Mouse (Mus musculus) ES-CJ7 (cell line): ENCODE results near the gene Dpf3.
A peak's percentile ranks its signal among the peaks of the same experiment; 100 is the strongest.

Experiments used
- DNase-seq: peaks from one replicate; pipeline ENCODE4 v3.0.0; 2011; ENCODE audit warnings: low read depth, low spot score

Dpf3 gene

GRCm38 (mm10) chr12:83340960-83341359 is 146.6 kb downstream of the Dpf3 start:
- DNase-seq, result no peak

DNA sequence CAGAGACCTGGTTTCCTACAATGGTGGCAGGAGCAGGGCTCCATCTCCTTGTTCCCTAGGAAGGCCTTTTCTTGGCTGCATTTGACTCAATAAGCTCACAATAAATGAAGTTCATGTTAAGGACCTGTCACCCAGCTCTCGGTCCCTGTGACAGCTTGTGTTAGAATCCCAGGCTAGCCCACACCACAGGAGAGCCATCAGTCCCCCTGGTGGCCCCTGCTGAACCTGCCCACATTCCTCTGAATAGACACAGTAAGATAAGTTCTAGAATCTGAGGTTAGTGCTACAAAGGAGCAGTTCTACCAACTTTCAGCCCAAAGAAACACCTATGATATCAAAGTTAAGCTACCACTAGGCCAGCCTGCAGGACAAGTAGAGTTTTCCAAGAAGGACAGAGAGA is 149.2 kb downstream of the Dpf3 start:
- DNase-seq, result no peak

DNA sequence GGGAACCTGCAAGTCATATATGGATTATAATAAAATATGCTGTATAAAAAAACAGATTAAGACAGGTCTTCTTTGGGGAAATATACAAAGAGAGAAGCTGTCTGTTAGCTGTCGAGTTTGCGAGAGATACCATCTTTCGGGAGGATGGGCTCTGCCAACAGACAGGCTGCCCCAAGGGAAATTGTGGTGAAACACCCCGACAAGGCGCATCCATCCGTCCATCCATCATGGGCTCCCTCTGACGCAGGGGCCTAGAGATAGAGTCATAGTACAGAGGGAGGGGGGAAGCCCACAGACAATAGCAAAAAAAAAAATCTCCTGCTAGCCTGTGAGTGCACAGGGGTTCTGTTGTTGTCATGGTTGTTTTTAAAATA is 149.8 kb downstream of the Dpf3 start:
- DNase-seq, result no peak

DNA sequence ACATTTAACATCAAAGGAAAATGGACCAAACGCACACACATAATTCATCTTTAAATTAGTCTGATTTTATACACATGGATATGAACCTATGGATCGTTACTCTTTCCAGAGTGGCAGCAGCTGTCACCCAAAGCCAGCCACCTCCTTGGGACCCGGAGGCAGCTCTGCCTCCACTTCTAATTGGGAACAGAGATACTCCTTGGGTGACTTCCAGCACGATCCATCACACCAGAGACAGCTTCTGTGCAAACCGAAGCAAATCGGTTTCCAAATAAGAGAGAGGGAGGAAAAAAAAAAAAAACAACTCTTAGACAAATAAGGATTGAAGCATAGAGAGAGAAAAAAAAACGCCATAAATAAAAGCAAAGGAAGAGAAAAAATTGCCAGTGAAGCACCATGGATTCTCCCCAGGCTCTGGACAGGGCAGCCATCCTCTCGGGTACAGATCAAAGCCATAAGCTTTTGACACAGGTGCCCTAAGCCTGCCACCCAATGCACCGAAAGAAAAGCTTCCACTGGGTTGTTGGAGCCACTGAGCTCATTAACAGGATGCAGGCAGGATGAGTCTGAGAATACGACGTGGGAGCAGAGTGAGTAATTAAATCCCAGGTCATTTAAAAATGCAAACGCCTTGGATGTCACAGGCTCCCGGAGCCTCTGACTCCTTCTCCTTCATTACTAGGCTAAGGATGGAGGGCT is 150.3 kb downstream of the Dpf3 start:
- no peak for DNase-seq

DNA sequence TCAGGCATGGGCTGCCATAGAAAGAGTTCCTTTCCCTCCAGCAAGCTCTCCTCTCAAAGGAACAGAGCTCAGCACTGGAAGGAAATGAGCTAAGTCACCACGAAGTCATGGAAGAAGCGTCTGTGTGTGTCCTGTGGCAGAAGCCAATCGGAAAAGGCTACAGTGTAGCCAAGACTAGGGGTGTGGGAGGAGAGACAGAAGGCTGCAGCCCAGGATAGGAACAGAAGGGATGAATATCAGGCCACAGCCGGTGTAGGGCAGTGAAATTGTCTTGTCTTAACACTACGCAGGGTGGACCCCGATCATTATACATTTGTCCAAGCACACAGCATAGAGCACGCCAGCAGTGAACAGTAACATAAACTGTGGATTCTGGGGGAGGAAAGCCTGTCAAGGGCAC is 157.5 kb downstream of the Dpf3 start:
- no peak for DNase-seq

GRCm38 (mm10) chr12:83328899-83329298 is 158.6 kb downstream of the Dpf3 start:
- peak; percentile 27 for DNase-seq

GRCm38 (mm10) chr12:83328491-83328890 is 159.0 kb downstream of the Dpf3 start:
- DNase-seq, result no peak

DNA sequence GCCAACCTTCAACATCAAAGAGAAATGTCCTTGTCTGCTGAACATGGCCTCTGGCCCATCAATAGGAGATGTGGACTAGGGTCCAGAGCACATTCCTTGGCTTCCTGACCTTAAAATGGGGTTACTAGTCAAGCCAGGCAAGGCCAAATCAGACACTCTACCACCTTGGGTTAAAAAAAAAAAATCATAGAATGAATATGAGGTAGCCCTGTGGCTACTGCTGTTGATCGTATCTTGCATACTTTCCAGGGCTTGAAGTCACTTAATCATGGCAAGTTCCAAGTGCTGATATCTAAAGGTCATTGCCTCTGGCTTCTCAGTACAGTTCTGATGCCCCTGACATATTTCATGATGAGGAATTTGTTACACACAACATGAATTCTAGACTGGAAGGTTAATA is 160.1 kb downstream of the Dpf3 start:
- no peak for DNase-seq

- no peak for DNase-seq
Observed at GRCm38 (mm10) chr12:83320725-83321124, 166.8 kb downstream of the Dpf3 start.

DNA sequence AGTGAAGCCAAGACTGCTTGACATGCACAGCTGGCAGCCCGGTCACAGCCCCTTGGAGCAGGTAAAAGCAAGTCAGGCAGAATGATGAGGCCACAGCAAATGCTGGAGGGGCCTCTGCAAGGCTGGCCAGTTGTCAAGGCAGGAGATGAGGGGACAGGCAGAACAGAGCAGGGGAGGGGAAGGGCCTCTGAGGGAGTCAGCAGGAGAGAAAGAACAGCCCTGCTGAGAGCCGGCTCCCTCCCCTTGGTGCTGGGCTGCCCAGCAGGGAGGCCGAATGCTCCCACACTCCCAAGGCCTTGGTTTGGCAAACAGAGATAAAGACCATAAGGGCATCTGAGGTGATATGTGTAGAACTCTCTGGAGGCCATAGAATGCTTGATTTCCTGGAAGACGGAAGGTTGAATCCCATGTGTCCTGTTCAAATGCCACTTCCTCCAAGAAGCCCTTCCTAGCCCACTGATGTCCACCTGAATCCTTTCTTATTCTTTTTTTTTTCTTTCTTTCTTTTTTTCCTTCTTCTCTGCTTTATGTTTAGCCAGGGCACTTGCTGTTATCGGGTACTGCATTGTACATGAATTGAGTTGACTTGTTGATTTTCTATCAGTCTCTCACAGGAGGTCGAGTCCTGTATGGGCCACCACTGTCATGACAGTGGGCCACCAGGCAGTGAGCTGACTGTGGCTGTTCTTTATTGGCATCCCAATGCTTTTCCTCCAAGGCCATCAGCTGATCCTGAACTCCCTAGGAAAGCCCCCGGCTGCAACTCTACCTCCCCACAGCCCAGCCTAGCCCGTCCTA is 169.7 kb downstream of the Dpf3 start:
- DNase-seq, result no peak

GRCm38 (mm10) chr12:83314666-83315065 is 172.8 kb downstream of the Dpf3 start:
- no peak for DNase-seq

GRCm38 (mm10) chr12:83312818-83313217 is 174.7 kb downstream of the Dpf3 start:
- no peak for DNase-seq

DNA sequence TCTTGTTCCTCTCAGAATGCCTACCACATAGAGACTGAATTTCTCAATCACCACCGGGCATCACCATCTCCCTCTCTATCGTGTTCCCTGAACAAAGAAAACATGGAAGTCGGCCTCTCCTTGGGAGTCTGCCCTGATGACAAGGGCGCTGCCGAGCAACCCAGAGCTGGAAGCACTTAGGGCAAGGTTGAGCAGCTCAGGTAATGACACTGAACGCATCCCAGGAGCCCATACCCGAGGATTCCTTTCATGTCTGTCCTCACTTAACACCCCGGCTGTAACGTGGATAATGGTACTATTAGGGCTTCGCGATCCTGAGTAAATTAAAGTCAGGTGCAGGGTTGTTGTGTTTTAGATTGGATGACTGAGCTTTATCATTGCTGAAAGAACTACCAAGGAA is 176.9 kb downstream of the Dpf3 start:
- no peak for DNase-seq

- DNase-seq, result peak; percentile 38
Observed at GRCm38 (mm10) chr12:83309031-83309804, 178.3 kb downstream of the Dpf3 start.

DNA sequence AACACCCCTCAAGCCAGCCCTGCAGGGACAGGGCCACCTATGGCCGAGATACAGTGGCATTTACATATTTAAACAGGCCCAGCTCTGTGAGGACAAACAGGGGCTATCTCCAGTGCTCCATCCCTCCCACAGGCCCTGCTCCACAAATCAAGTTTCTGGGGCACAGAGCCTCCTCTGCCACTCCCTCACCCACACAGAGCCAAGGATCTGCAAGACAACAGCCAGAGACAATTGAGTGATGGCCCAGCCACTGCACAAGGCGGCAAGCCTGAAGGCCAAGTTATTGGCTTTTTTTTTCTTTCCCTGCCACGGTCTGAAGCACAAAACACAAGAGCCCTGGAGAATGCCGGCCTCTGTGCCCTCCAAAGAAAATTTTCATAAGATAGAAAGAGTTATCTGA is 178.9 kb downstream of the Dpf3 start:
- peak; percentile 70 for DNase-seq

GRCm38 (mm10) chr12:83303221-83303620 is 184.3 kb downstream of the Dpf3 start:
- no peak for DNase-seq

DNA sequence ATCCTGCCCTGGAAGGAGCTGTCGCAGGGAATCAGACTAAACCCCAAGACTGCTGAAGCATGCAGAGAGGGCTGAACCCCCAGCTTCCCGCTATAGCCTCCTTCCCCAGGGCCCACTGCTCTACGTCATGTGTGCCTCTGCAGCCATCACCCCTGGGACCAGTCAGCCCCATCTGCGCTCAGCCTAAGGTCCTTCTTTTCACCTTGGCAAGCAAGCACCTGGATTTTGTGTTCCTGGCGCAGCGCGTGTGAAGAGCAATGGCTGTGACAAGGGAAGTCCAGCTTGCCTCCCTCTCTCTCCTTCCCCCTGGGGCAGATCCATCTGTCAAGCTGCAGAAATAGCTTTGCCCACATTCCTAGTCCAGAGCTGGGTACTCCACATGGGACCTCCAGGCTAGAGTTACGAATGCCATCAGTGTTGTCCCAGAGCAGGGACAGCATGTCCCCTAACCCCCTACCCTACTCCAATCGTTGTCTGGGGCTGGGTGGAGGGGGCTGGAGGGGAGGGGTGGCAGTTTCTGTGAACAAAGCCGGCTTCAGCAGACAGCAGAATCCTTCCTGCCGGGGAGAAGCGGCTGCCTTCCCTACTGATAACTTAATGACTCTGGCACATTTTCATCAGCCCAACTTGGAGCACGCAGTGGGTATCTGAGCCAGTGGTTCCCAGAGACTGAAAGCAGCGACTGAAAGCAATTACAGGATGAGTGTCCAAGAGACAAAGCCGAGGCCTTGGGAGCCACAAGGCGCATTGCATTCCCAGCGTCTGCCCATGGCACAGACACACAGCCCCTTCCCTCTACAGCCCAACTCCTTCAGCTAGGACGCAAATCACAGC is 185.0 kb downstream of the Dpf3 start:
- DNase-seq, result no peak

GRCm38 (mm10) chr12:83301616-83302319 is 185.7 kb downstream of the Dpf3 start:
- no peak for DNase-seq

- no peak for DNase-seq
Observed at GRCm38 (mm10) chr12:83298358-83298757, 189.2 kb downstream of the Dpf3 start.

DNA sequence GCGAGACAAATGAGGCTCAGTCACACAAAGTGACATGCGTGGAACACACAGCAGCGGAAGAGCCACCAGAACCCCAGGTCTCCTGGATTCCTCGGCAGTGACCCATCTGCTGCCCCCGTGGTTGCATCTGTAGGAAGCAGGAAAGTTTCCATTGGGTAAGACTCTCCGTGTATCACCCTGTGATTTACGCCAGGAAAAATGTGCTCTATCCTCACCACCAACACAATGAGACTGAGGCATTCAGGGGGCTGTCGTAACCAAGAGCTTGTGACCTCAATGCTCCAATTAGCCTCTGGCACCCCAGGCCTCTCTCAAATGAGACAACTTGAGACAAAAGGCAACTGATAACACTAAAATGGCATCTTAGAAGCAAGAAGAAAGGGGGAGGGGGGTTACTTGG is 192.5 kb downstream of the Dpf3 start:
- no peak for DNase-seq

DNA sequence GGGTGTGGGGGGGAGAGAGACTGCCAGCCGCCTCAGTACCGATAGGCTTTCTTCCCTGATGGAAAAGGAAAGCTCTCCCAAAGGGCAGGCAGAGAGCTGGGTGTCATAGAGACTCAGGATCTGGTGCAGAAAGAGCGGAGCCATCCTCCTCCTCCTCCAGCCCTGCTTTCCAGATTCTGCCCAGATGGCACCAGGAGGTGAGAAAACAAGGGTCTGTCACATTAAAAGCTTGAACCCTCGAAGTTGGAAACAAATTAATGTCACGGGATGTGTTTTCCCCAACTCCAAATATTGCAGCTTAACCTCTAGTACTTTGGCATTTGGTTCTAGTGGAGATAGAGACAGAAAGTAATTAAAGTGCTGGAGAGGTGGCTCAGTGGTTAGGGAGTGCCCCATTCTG is 195.6 kb downstream of the Dpf3 start:
- DNase-seq, result no peak
